Mouse (Mus musculus) CH12.LX (cell line): ENCODE measurements at regions not wholly inside any gene's neighbourhood (a gene's known extent, or its start where the extent isn't known, plus 50 kb on each side); places are given as distances from the start of the nearest gene placed in this dataset.

Experiments used
- DNase-seq: peaks from one replicate; pipeline ENCODE4 v3.0.0-alpha.2; 2013; ENCODE audit errors: extremely low read depth
- H3K27ac ChIP-seq: 2 replicates; pipeline ENCODE4 v1.5.1; 2012; ENCODE audit warnings: low read depth, mild to moderate bottlenecking, control low read depth, moderate library complexity; ENCODE audit not compliant: insufficient read depth
- H3K27me3 ChIP-seq: replicated peaks from 2 replicates; pipeline ENCODE3; 2012; ENCODE audit warnings: inconsistent platforms
- H3K36me3 ChIP-seq, 2 experiments: replicated peaks in 1 of 2; 2 replicates each; pipeline versions ENCODE3 to v1.6.1; 2012; ENCODE audit warnings: inconsistent platforms in 1 of 2, low read length in 1 of 2, mild to moderate bottlenecking in 1 of 2, mixed read lengths in 1 of 2, moderate library complexity in 1 of 2; ENCODE audit not compliant: control insufficient read depth in 1 of 2, insufficient read depth in 1 of 2
- H3K4me1 ChIP-seq, 2 experiments: 2 replicates each; pipeline ENCODE4 v1.6.1; 2012; ENCODE audit warnings: inconsistent platforms in 1 of 2, moderate library complexity in 1 of 2; ENCODE audit not compliant: insufficient read depth in 2 of 2, control insufficient read depth in 1 of 2
- H3K4me2 ChIP-seq: 2 replicates; pipeline ENCODE4 v1.6.1; 2012; ENCODE audit warnings: low read depth, mild to moderate bottlenecking, control low read depth; ENCODE audit not compliant: poor library complexity, insufficient read depth, severe bottlenecking
- H3K4me3 ChIP-seq, 3 experiments: fragments of 150-350 bp in 1 of 3; sonication (generic) in 1 of 3; replicated peaks in 1 of 3; 2 replicates each; pipeline versions ENCODE3 to v1.5.1; 2011 to 2012; ENCODE audit warnings: low read depth in 2 of 3, low read length in 2 of 3, mild to moderate bottlenecking in 2 of 3, moderate library complexity in 2 of 3, control low read depth in 1 of 3, improper control_type of control experiment in 1 of 3, inconsistent platforms in 1 of 3, mixed read lengths in 1 of 3; ENCODE audit not compliant: poor library complexity in 1 of 3
- H3K79me2 ChIP-seq: replicated peaks from 2 replicates; pipeline ENCODE4 v1.6.1; 2012; ENCODE audit warnings: mild to moderate bottlenecking, moderate library complexity; ENCODE audit not compliant: control insufficient read depth, poor library complexity, insufficient read depth, severe bottlenecking; ENCODE audit errors: extremely low read depth
- H3K9ac ChIP-seq: 2 replicates; pipeline ENCODE4 v1.6.1; 2012; ENCODE audit warnings: low read depth, mild to moderate bottlenecking, control low read depth, moderate library complexity; ENCODE audit not compliant: insufficient read depth
- H3K9me3 ChIP-seq: replicated peaks from 2 replicates; pipeline ENCODE3; 2012; ENCODE audit warnings: low read length, inconsistent platforms, mixed read lengths
- BHLHE40 ChIP-seq: IDR thresholded peaks from 2 replicates; pipeline ENCODE4 v1.6.1; 2011; ENCODE audit warnings: mild to moderate bottlenecking, low read depth, low read length, improper control_type of control experiment
- CTCF ChIP-seq, 2 experiments: IDR thresholded peaks in 1 of 2; conservative IDR thresholded peaks in 1 of 2; 2 replicates each; pipeline ENCODE4 v1.5.1; 2011 to 2012; ENCODE audit warnings: low read depth in 2 of 2, low read length in 2 of 2, improper control_type of control experiment in 1 of 2, inconsistent platforms in 1 of 2, mild to moderate bottlenecking in 1 of 2, moderate library complexity in 1 of 2
- ELF1 ChIP-seq: IDR thresholded peaks from 2 replicates; pipeline ENCODE4 v1.6.1; 2014; ENCODE audit warnings: low read depth, mild to moderate bottlenecking, inconsistent platforms, low read length, improper control_type of control experiment
- EP300 ChIP-seq: IDR thresholded peaks from 2 replicates; pipeline ENCODE4 v1.6.1; 2011; ENCODE audit warnings: low read length, improper control_type of control experiment
- JUN ChIP-seq: IDR thresholded peaks from 2 replicates; pipeline ENCODE4 v1.6.1; 2011; ENCODE audit warnings: low read depth, mild to moderate bottlenecking, low read length, improper control_type of control experiment, moderate library complexity; ENCODE audit not compliant: insufficient read depth
- JUND ChIP-seq: conservative IDR thresholded peaks from 2 replicates; pipeline ENCODE4 v1.6.1; 2011; ENCODE audit warnings: low read depth, low read length, improper control_type of control experiment
- MAX ChIP-seq: IDR thresholded peaks from 2 replicates; pipeline ENCODE4 v1.6.1; 2011; ENCODE audit warnings: low read length, improper control_type of control experiment
- MAZ ChIP-seq: IDR thresholded peaks from 2 replicates; pipeline ENCODE4 v1.6.1; 2012; ENCODE audit warnings: low read depth, mild to moderate bottlenecking, inconsistent platforms, low read length, improper control_type of control experiment, moderate library complexity
- POLR2A ChIP-seq: IDR thresholded peaks from 2 replicates; pipeline ENCODE4 v1.6.1; 2011; ENCODE audit warnings: low read depth, mild to moderate bottlenecking, improper control_type of control experiment, low read length
- SIN3A ChIP-seq: IDR thresholded peaks from 2 replicates; pipeline ENCODE4 v1.6.1; 2012; ENCODE audit warnings: low read length, improper control_type of control experiment, inconsistent platforms
- TBP ChIP-seq: conservative IDR thresholded peaks from 2 replicates; pipeline ENCODE4 v1.6.1; 2011; ENCODE audit warnings: low read depth, low read length, improper control_type of control experiment
- USF1 ChIP-seq: IDR thresholded peaks from 2 replicates; pipeline ENCODE4 v1.6.1; 2014; ENCODE audit warnings: low read depth, mild to moderate bottlenecking, inconsistent platforms, low read length, improper control_type of control experiment
- ZC3H11A ChIP-seq: IDR thresholded peaks from 2 replicates; pipeline ENCODE4 v1.6.1; 2012; ENCODE audit warnings: low read depth, mild to moderate bottlenecking, inconsistent platforms, low read length, improper control_type of control experiment
- ZKSCAN1 ChIP-seq: IDR thresholded peaks from 2 replicates; pipeline ENCODE4 v1.6.1; 2012; ENCODE audit warnings: low read depth, inconsistent platforms, low read length, improper control_type of control experiment, borderline replicate concordance
- ZMIZ1 ChIP-seq: IDR thresholded peaks from 2 replicates; pipeline ENCODE4 v1.6.1; 2012; ENCODE audit warnings: low read depth, mild to moderate bottlenecking, inconsistent platforms, low read length, improper control_type of control experiment
- dilution Hi-C: fragments of 300-500 bp; cut with MboI; formaldehyde crosslinking; loops from 2 replicates; pipeline ENCODE4 v1.14.3; 2020; ENCODE audit warnings: low sequenced_read_pairs; ENCODE audit not compliant: extremely low pct_unique_long_range_greater_than_20kb, extremely low pct_ligation_motif_present
- in situ Hi-C: fragments of 300-500 bp; cut with MboI; formaldehyde crosslinking; loops from 3 replicates; pipeline ENCODE4 v1.14.3; 2019; ENCODE audit warnings: low sequenced_read_pairs, low pct_ligation_motif_present, low pct_unique_long_range_greater_than_20kb, mixed read lengths

DNA sequence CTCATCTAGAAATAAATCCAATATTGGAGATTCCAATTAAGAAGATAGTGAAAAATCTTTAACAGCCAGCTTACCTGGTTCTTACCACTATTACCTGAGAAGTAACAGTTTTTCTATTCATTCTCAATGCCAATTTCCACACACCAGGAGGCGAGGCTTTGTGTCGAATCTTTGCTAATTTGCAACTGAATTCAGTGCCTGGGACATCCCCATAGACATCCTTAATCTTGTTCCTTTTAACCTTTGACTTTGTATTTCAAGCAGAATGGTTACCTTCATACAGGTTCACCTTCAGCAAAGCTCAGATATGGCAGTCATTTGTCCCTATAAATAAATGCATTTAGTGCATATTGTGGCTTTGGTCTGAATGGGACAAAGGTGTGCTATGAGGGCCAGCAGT lies 426.4 kb upstream of the Chordc1 start:
- in situ Hi-C loops = no loop called here
- Histone ChIP-seq H3K4me1 (no peaks in the 10 kb centered on the region), H3K79me2 (no peaks in the 10 kb centered on the region), H3K27ac (no peak overlapping the region), H3K9ac (no peak overlapping the region), H3K36me3 (no peaks in the 10 kb centered on the region), H3K4me3 (no peak overlapping the region), H3K4me2 (no peak overlapping the region), H3K9me3 (no peaks in the 10 kb centered on the region), H3K27me3 (no peaks in the 10 kb centered on the region)
- DNase-seq = no peak
- dilution Hi-C loops = no loop called here
- TF ChIP-seq EP300 = no peak
- no peak for TF ChIP-seq ZMIZ1
- no peak for TF ChIP-seq JUND
- TF ChIP-seq BHLHE40 = no peak
- TF ChIP-seq ELF1 = no peak
- no peak for TF ChIP-seq POLR2A
- TF ChIP-seq MAX = no peak

DNA sequence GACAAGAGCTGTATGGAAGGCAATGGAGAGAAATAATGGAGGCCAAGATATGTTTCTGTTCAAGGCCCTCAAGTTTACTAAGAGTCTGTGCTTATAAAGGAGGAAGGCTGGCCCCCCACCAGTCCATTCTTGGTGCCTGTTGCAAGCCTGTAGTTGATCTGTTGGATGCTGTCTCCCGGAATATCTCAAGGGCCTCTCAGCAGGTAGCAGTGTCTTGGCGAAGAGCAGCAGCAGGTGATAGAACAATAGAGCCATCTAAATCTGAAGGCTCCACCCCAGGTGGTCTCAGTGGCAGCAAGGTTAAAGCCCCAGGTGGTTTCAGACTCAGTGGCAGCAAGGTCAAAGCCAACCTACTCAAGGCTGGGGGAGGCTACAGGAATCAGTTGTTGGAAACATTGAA lies 417.1 kb upstream of the Chordc1 start:
- no peak overlapping the region for H3K4me3 ChIP-seq
- H3K4me1 ChIP-seq = no peaks in the 10 kb centered on the region
- dilution Hi-C loops = no loop called here
- H3K27ac ChIP-seq = no peak overlapping the region
- TF ChIP-seq ZC3H11A (no peak), ZKSCAN1 (no peak), CTCF (conservative IDR thresholded peaks at IDR 0.05 in 1 of 2, IDR thresholded peaks at IDR 0.05 in 1 of 2; ENCODE audit: low read depth in 2 of 2, low read length in 2 of 2) (no peak), USF1 (no peak), MAZ (no peak), SIN3A (no peak), JUN (no peak), TBP (no peak)
- no peak overlapping the region for H3K4me2 ChIP-seq
- no peaks in the 10 kb centered on the region for H3K36me3 ChIP-seq
- no peaks in the 10 kb centered on the region for H3K79me2 ChIP-seq
- no peaks in the 10 kb centered on the region for H3K27me3 ChIP-seq
- DNase-seq = no peak
- in situ Hi-C loops = no loop called here
- no peaks in the 10 kb centered on the region for H3K9me3 ChIP-seq
- no peak overlapping the region for H3K9ac ChIP-seq
